Mouse (Mus musculus) midbrain, embryonic 15.5 days (tissue): ENCODE results near the gene Zfp324. TPM values are rescaled to one million over a fixed set of nuclear protein-coding genes. Genes with fewer than 3 reads are reported as not detected.

Experiments used
- ATAC-seq: fragments of 200-750 bp; cut with Nextera tagmentation; replicated peaks from 2 replicates; pipeline ENCODE4 v1.8.0; 2017; ENCODE audit warnings: moderate TSS enrichment
- H3K27ac ChIP-seq: fragments of 300-500 bp; sonication (generic); 2 replicates; pipeline ENCODE4 v1.5.1; 2015; ENCODE audit warnings: mild to moderate bottlenecking, inconsistent platforms
- H3K27me3 ChIP-seq: fragments of 300-500 bp; sonication (generic); replicated peaks from 2 replicates; pipeline ENCODE4 v1.6.1; 2015; ENCODE audit warnings: inconsistent platforms
- H3K36me3 ChIP-seq: fragments of 300-500 bp; sonication (generic); replicated peaks from 2 replicates; pipeline ENCODE4 v1.6.1; 2015; ENCODE audit warnings: inconsistent platforms
- H3K4me1 ChIP-seq: fragments of 300-500 bp; sonication (generic); 2 replicates; pipeline ENCODE4 v1.6.1; 2015; ENCODE audit warnings: inconsistent platforms
- H3K4me2 ChIP-seq: fragments of 300-500 bp; sonication (generic); 2 replicates; pipeline ENCODE4 v1.6.1; 2015; ENCODE audit warnings: inconsistent platforms, mild to moderate bottlenecking, moderate library complexity
- H3K4me3 ChIP-seq: fragments of 300-500 bp; sonication (generic); 2 replicates; pipeline ENCODE4 v1.5.1; 2015; ENCODE audit warnings: mild to moderate bottlenecking, inconsistent platforms
- H3K9ac ChIP-seq: fragments of 300-500 bp; sonication (generic); 2 replicates; pipeline ENCODE4 v1.6.1; 2015; ENCODE audit warnings: mild to moderate bottlenecking, inconsistent platforms
- H3K9me3 ChIP-seq: fragments of 300-500 bp; sonication (generic); 2 replicates; pipeline ENCODE4 v1.6.1; 2016; ENCODE audit warnings: inconsistent platforms
- WGBS: fragments of 180-500 bp; shearing (Covaris S2); methylation state at CpG from one replicate; pipeline ENCODE4 v1.1.7; 2015; ENCODE audit warnings: mixed read lengths; 5-methylcytosine and 5-hydroxymethylcytosine counted together
- polyA plus RNA-seq: library from polyadenylated mRNA; unstranded; fragments of >200 nt; fragmentation: Nextera tagmentation; extraction: Ambion mirVana; gene quantifications from 2 replicates; pipeline ENCODE4 v1.2.1, GENCODE M21; 2015

Zfp324 gene
- polyA plus RNA-seq, 1 experiment from 2014 or later = 17.7 TPM

DNA sequence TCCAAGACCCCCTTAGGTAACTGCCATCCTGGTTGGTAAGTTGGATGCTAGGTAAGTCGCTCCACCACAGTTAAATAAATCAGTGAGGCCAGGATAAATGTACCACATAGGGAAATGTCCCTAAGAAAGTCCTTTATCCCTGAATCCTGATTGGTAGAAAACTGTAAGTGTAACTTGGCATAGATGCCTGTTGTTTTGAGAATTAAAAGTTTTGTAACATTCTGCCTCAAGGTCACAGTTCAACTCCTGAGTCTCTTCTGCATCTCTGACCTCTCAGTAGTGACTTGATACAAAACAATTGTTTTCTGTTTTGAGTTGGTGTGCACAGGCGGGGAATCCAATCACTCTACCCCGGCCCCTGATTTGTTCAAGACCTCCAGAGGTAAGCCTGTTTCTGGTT lies 33.2 kb downstream of the Zfp324 start, which contains the start of gene Trim28:
Trim28 (plus strand) TSS at position 264 of the 400 bp plus-strand sequence.
- 88% methylated on average over 3 of the region's 3 CpGs for WGBS

DNA sequence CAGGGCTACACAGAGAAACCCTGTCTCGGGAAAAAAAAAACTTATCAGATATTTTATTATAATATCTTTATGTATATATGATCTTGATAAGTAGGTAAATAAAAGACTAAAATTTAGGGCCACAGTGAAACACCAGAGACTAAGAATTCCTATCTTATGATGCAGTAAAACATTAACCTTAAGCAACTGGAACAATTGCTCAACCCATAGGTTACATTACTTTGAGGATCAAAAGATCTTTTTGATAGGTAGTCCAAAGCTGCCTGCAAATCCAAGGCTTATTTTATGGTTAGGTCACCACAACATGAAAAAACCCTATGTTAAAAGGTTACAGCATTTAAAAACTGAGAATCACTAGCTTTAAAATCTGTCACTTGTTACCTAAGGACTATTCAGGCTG lies 35.9 kb downstream of the Zfp324 start:
- Histone ChIP-seq H3K9me3 (no peaks in the 10 kb centered on the region), H3K4me2 (no peak overlapping the region), H3K9ac (no peak overlapping the region), H3K4me1 (no peaks in the 10 kb centered on the region; the same call in 1 of the 2 replicates), H3K27me3 (no peaks in the 10 kb centered on the region), H3K4me3 (no peak overlapping the region), H3K36me3 (peaks cover 3% of the 10 kb centered on the region; the same call in 1 of the 2 replicates), H3K27ac (no peak overlapping the region)
- WGBS = 78% methylated on average over 1 of the region's 1 CpGs
- no peak for ATAC-seq

More for the DNA sequence above, 33.2 kb downstream of the Zfp324 start, which contains the start of gene Trim28:
- Histone ChIP-seq H3K27ac (no peak within 1 kb of the TSS), H3K4me3 (no peak within 1 kb of the TSS), H3K9ac (no peak within 1 kb of the TSS), H3K4me2 (no peak within 1 kb of the TSS), H3K27me3 (no peaks in the 10 kb centered on the region), H3K4me1 (no peaks in the 10 kb centered on the region), H3K36me3 (no peaks in the 10 kb centered on the region), H3K9me3 (no peaks in the 10 kb centered on the region)
- no peak for ATAC-seq

DNA sequence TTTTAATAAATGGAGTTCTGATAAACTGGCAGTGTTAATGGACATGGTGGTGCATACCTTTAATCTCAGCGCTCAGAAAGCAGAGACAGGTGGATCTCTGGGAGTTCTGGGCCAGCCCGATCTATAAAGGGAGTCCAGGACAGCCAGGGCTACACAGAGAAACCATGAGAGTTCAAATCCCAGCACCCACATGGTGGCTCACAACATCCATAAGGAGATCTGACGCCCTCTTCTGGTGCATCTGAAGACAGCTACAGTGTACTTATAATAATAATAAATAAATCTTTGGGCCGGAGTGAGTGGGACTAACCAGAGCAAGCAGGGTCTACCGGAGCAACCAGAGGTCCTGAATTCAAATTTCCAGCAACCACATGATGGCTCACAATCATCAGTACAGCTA lies 37.7 kb downstream of the Zfp324 start:
- 78% methylated on average over 5 of the region's 5 CpGs for WGBS
- H3K27me3 ChIP-seq = no peaks in the 10 kb centered on the region
- no peak overlapping the region for H3K9ac ChIP-seq
- no peaks in the 10 kb centered on the region for H3K9me3 ChIP-seq
- H3K4me3 ChIP-seq = no peak overlapping the region
- H3K36me3 ChIP-seq = peaks cover 3% of the 10 kb centered on the region
- ATAC-seq = no peak
- no peak overlapping the region for H3K27ac ChIP-seq
- H3K4me1 ChIP-seq = peaks cover 12% of the 10 kb centered on the region
- no peak overlapping the region for H3K4me2 ChIP-seq

DNA sequence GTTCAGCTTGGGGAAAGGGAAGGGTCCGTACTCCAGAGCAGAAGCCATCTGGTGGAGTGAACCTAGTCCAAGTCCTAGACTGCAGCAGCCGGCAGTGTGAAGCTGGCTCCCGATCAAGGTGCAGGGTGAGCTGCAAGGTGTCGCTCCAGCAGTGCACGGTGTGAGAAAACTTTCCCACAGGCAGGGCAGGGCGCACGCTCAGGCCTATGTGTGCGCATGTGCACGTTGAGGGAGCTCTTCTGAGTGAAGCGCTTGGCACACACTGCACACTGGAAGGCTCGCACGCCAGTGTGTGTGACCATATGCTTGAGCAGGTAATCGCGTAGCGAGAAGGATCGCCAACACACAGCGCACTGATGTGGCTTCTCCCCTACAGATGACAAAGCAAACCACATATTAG lies 40.4 kb downstream of the Zfp324 start:
- no peak overlapping the region for H3K27ac ChIP-seq
- H3K4me2 ChIP-seq = no peak overlapping the region
- no peak overlapping the region for H3K4me3 ChIP-seq
- H3K27me3 ChIP-seq = no peaks in the 10 kb centered on the region
- H3K9ac ChIP-seq = no peak overlapping the region
- WGBS = 89% methylated on average over 17 of the region's 17 CpGs
- H3K9me3 ChIP-seq = no peaks in the 10 kb centered on the region
- H3K4me1 ChIP-seq = peaks cover 26% of the 10 kb centered on the region
- no peak for ATAC-seq
- H3K36me3 ChIP-seq = peaks cover 3% of the 10 kb centered on the region

DNA sequence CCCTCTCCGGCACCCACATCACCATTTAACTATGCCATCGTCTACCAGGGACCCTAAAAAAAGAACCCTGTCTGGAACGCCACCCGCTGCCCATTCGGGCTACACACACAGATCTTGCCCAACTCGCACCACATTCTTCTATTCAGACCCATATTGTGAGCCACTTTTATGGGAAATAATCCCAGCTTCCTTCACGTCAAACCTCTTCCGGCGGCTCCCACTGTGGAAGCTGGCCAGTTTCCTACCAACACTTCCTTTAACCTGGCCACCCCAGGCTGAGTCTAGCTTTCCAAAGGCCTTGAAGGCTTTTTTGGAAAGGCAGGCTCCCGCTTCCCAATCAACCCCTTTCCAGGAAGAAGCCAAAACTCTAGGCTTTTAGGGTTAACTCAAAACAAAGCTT lies 40.9 kb downstream of the Zfp324 start:
- H3K9ac ChIP-seq = no peak overlapping the region
- no peak overlapping the region for H3K4me3 ChIP-seq
- 90% methylated on average over 10 of the region's 10 CpGs for WGBS
- no peak for ATAC-seq
- H3K36me3 ChIP-seq = peaks cover 3% of the 10 kb centered on the region
- H3K4me2 ChIP-seq = no peak overlapping the region
- H3K27ac ChIP-seq = no peak overlapping the region
- H3K4me1 ChIP-seq = peaks cover 26% of the 10 kb centered on the region
- no peaks in the 10 kb centered on the region for H3K27me3 ChIP-seq
- H3K9me3 ChIP-seq = no peaks in the 10 kb centered on the region

DNA sequence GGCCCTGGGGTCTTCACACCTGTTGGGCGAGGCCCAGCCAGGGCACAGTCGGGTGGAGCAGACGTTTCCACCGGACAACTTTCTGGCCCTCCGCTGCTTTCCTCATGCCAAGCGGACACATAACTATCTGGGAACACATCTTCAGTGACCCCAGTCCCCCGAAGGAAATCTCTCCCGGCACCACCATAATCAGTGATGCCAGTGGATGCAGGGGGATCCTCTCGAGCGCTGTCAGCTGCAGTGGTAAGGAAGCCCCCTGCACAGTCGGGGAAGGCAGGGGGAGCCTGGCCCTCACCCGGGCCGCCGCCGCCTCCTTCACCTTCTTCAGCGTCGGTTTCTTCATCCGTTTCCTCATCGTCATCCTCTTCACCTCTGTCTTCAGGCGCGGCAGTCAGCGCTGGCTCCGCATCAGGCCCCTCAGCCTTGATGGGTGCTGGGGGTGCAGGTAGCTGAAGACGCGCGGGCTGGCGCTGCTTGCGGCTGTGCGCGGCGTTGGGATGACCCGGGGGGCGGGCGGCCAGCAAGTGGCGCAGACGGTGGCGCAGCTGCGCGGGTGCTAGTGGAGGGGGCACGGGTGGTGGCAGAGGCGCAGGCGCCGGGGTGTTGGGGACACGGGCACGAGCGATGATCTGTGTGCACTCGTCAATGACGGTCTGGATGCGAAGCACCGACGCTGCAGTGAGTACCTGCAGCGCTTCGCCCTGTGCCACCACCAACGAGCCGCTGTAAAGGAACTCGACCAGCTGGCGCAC lies 41.9 kb downstream of the Zfp324 start:
- Histone ChIP-seq H3K4me3 (no peak overlapping the region; the same call in 1 of the 2 replicates), H3K9me3 (no peaks in the 10 kb centered on the region), H3K9ac (no peak overlapping the region), H3K4me2 (peak overlapping the region; percentile 7; the same call in 1 of the 2 replicates), H3K36me3 (peaks cover 3% of the 10 kb centered on the region), H3K4me1 (peaks cover 26% of the 10 kb centered on the region), H3K27ac (no peak overlapping the region), H3K27me3 (no peaks in the 10 kb centered on the region)
- no peak for ATAC-seq
- WGBS = 45% methylated on average over 57 of the region's 57 CpGs

DNA sequence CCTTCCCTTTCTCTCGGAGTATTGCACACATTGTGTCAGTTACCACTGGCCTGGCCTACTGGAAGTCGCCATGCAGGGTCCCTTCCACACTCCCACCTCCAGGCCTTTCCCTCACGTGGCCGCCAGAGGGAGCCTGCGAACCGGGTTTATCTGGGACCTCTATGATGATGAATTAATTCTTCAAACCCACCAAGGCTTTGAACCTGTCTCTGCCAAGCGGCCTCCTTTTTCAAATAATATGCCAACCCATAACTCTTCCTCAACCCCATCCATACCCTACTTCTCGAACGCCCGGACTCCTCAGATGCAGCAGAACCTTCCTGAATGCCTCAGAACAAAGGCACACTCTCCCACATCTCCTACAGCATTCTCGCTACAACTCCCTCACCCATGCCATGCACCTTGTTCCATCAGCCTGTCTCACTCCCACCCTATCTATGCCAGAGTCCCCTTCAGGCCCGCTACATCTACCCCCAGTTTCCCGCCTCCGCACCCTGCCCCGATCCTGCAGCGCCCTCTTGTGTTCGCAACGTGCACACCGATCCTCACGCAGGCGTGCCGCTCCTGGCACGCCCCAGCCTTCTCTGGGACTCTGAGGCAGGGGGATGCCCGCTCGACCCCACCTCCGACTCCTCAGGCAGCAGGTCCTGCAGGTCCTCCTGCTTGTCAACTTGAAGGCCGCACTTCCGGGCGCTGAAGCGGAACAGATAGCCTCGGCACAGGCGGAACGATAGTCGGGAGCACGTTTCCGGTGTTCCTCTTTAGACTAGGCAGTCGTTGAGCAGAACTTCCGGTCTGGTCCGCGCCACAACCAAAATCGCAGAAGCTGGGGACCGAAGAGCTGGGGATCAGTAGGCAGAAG lies 43.7 kb downstream of the Zfp324 start:
- WGBS = under 1% methylated on average over 42 of the region's 42 CpGs
- ATAC-seq = peak; percentile 92

DNA sequence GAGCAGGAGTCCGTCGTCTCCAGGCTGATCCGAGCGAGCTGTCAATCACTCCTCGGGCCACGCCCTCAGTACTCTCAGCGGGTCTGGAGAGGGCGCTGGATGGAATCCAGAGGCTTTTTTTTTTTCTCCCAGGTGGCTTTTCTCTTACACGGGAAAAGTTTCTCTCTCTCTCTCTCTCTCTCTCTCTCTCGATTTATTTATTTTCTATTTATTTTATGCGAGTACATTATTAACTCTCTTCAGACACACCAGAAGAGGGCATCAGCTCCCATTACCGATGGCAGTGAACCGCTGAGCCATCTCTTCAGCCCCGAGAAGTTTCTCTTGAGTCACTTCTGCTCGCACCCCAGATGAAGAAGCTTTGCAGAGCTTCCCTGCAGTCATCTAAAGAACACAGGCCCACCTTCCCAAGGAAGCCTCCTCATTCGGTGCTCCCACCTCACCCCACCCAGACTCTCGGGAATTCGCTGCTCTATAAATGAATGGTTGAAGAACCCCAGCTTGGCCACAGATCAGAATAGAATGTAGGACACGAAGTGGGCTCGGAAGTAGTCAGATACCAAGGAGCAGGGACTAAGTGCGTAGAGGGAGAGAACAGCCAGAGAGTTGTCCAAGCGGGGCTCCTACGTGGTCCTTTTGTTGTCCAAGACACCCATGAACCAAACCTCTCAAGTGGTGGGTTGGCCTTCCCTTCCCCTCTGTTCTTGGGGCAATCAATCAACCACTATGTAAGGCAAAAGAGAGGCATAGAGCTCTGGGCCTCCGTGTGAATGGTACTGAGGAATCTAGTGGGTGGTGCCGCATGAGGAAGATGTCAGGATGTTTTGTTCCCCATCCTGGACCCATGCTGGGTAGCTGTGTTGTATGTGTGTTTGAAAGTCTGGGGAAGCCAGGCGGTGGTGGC lies 44.6 kb downstream of the Zfp324 start, which contains the start of gene Zbtb45:
Zbtb45 (minus strand) TSS at position 30 of the 904 bp plus-strand sequence.
- peak within 1 kb of the TSS; percentile 63 for H3K4me3 ChIP-seq
- no peaks in the 10 kb centered on the region for H3K9me3 ChIP-seq
- no peaks in the 10 kb centered on the region for H3K27me3 ChIP-seq
- H3K9ac ChIP-seq = peak within 1 kb of the TSS; percentile 65
- WGBS = 10% methylated on average over 26 of the region's 26 CpGs
- H3K27ac ChIP-seq = peak within 1 kb of the TSS; percentile 91
- ATAC-seq = no peak
- peak within 1 kb of the TSS; percentile 79 for H3K4me2 ChIP-seq
- H3K36me3 ChIP-seq = peaks cover 3% of the 10 kb centered on the region; the same call in 1 of the 2 replicates
- peaks cover 26% of the 10 kb centered on the region for H3K4me1 ChIP-seq

More for the DNA sequence above, 43.7 kb downstream of the Zfp324 start:
- Histone ChIP-seq H3K36me3 (peaks cover 3% of the 10 kb centered on the region), H3K9ac (peak overlapping the region; percentile 65), H3K4me2 (peak overlapping the region; percentile 79), H3K27ac (peak overlapping the region; percentile 91), H3K27me3 (no peaks in the 10 kb centered on the region), H3K4me1 (peaks cover 26% of the 10 kb centered on the region), H3K9me3 (no peaks in the 10 kb centered on the region), H3K4me3 (peak overlapping the region; percentile 63)

DNA sequence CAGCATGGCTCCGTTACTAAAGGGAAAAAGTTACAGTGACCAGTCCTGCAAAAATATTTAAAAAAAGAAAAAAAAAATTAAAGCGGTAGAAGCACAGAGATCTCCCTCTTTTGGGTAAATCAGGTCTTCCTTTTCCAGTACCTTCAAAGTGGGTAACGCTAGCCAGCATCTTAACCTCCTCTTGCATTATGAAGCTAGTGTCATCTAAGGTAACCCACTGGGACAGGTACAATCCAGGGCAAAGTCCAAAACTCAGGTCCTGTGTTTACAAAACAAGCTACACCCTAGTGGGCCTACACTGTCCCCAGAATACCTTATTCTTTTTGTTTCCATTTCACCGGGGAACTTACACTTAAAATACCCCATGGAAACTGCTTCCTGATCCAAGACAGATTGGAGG lies 48.0 kb downstream of the Zfp324 start:
- no peak overlapping the region for H3K4me3 ChIP-seq
- 68% methylated on average over 4 of the region's 4 CpGs for WGBS

DNA sequence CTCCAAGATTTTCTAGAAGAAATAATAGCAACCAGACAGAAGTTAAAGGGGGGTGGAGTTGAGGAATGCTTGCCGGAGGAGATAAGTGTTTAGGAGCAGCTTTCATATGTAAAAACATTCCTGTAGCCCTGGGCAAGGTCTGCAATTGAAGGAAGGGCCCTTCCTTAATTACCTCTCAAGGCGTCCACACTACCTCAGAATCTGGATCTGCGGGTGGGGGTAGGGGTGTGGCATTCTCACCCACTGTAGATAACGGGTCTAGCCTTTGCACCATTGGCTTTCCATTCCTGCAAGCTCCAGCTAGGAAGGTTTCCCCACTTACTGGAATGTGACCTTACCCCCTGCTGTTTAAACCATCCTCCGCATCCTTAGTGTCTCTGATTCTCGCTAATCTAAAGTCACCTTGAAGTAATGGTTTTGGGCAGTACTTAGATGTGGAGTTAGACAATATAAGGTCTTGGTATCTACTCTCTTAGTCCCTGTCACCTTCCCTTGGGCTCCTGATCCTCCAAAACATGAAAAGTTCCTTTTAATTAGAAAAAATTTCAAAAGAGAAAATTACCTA lies 48.7 kb downstream of the Zfp324 start:
- no peak overlapping the region for H3K9ac ChIP-seq
- peaks cover 8% of the 10 kb centered on the region for H3K4me1 ChIP-seq
- H3K27me3 ChIP-seq = no peaks in the 10 kb centered on the region
- H3K9me3 ChIP-seq = no peaks in the 10 kb centered on the region
- no peak overlapping the region for H3K4me3 ChIP-seq
- H3K4me2 ChIP-seq = no peak overlapping the region
- 43% methylated on average over 6 of the region's 6 CpGs for whole genome bisulfite sequencing
- no peak for ATAC-seq
- no peak overlapping the region for H3K27ac ChIP-seq
- no peaks in the 10 kb centered on the region for H3K36me3 ChIP-seq

More for the DNA sequence above, 48.0 kb downstream of the Zfp324 start:
- H3K4me2 ChIP-seq = no peak overlapping the region
- peaks cover 11% of the 10 kb centered on the region for H3K4me1 ChIP-seq
- H3K27ac ChIP-seq = no peak overlapping the region
- H3K9ac ChIP-seq = no peak overlapping the region
- no peak for ATAC-seq
- H3K9me3 ChIP-seq = no peaks in the 10 kb centered on the region
- H3K27me3 ChIP-seq = no peaks in the 10 kb centered on the region
- no peaks in the 10 kb centered on the region for H3K36me3 ChIP-seq

DNA sequence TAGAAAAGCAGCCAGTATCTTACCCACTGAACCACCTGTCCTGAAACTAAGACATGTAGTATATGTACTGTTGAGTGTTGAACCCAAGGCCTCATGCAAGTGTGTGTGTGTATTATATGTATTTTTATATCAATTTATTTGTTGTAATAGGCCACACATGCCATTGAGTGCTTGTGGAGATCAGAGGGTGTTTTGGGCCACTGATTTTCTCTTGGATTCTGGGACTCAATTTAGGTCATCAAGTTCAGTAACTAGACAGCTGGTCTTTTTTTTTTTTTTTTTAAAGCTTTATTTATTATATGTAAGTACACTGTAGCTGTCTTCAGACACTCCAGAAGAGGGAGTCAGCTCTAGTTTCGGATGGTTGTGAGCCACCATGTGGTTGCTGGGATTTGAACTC lies 49.6 kb downstream of the Zfp324 start:
- H3K4me2 ChIP-seq = no peak overlapping the region
- 92% methylated on average over 1 of the region's 1 CpGs for WGBS
- no peak for ATAC-seq
- no peaks in the 10 kb centered on the region for H3K27me3 ChIP-seq
- H3K27ac ChIP-seq = no peak overlapping the region
- no peaks in the 10 kb centered on the region for H3K9me3 ChIP-seq
- H3K4me1 ChIP-seq = peaks cover 6% of the 10 kb centered on the region
- no peak overlapping the region for H3K4me3 ChIP-seq
- no peak overlapping the region for H3K9ac ChIP-seq
- no peaks in the 10 kb centered on the region for H3K36me3 ChIP-seq
